Mouse (Mus musculus) brain, embryonic 18.5 days (tissue): ENCODE data around the gene Olig1.
A peak's percentile ranks its signal among the peaks of the same experiment; 100 is the strongest.

Experiments used
- DNase-seq: peaks from one replicate; pipeline ENCODE4 v3.0.0-alpha.2; 2012; ENCODE audit warnings: low read depth, low spot score

Olig1 gene

GRCm38 (mm10) chr16:91269468-91270211 is at the start of gene Olig1:
Olig1 (plus strand) TSS chr16:91269772.
- DNase-seq: peak; percentile 50

GRCm38 (mm10) chr16:91222171-91222642 is 47.4 kb upstream of the Olig1 start:
- no peak for DNase-seq

GRCm38 (mm10) chr16:91222643-91223271 is 46.8 kb upstream of the Olig1 start:
- DNase-seq: no peak

GRCm38 (mm10) chr16:91223327-91224067 is 46.1 kb upstream of the Olig1 start:
- DNase-seq: no peak

GRCm38 (mm10) chr16:91224068-91224402 is 45.5 kb upstream of the Olig1 start:
- DNase-seq: no peak

GRCm38 (mm10) chr16:91224481-91225232 is 44.9 kb upstream of the Olig1 start:
- no peak for DNase-seq

- no peak for DNase-seq
These were observed 44.1 kb upstream of the Olig1 start, which contains the start of gene Olig2 for GRCm38 (mm10) chr16:91225233-91226037. Olig2 (plus strand) TSS chr16:91225457.

- DNase-seq: no peak
These were observed 43.3 kb upstream of the Olig1 start for GRCm38 (mm10) chr16:91226038-91226882.

GRCm38 (mm10) chr16:91226883-91227759 is 42.5 kb upstream of the Olig1 start:
- no peak for DNase-seq

GRCm38 (mm10) chr16:91227760-91228043 is 41.9 kb upstream of the Olig1 start:
- no peak for DNase-seq

GRCm38 (mm10) chr16:91228238-91229071 is 41.1 kb upstream of the Olig1 start:
- no peak for DNase-seq

- DNase-seq: no peak
These were observed 40.6 kb upstream of the Olig1 start for GRCm38 (mm10) chr16:91229072-91229348.

GRCm38 (mm10) chr16:91229643-91230042 is 39.9 kb upstream of the Olig1 start:
- DNase-seq: no peak

- no peak for DNase-seq
These were observed 37.6 kb upstream of the Olig1 start for GRCm38 (mm10) chr16:91231781-91232469.

GRCm38 (mm10) chr16:91232470-91233240 is 36.9 kb upstream of the Olig1 start:
- DNase-seq: no peak

- no peak for DNase-seq
These were observed 36.2 kb upstream of the Olig1 start for GRCm38 (mm10) chr16:91233241-91233944.

GRCm38 (mm10) chr16:91239024-91239423 is 30.5 kb upstream of the Olig1 start:
- no peak for DNase-seq
